ENCODE assay signal across 14 mouse cellular contexts in genomic region chr2:76126651-76127050, GRCm38 (mm10).
"Had no signal": no experiment of that assay in that cellular context is flagged by ENCODE, and none has a peak within 500 bp of the region (broad histone marks: within the 10 kb centered on the region; RNA-seq: fewer than 3 reads in every experiment).

No protein-coding gene starts in this region.

- DNase-seq: cerebellum, adult 9-11 months; cerebellum, postnatal 10 days; cerebellum, postnatal 14 days; cerebellum, postnatal 25 days; cerebellum, postnatal 36 days; embryo, embryonic 11 days; forebrain, postnatal 0 days; gastrocnemius, adult 2 months; gastrocnemius, postnatal 10 days; gastrocnemius, postnatal 14 days; gastrocnemius, postnatal 25 days; gastrocnemius, postnatal 36 days; heart, adult 18-20 months; heart, adult 2 months had no signal
